Mouse (Mus musculus) heart, postnatal 4 days (tissue): ENCODE data around the gene Pom121l12. TPM values are rescaled to one million over a fixed set of nuclear protein-coding genes. Genes with fewer than 3 reads are reported as not detected.

Experiments
- DNase-seq: peaks from one replicate; pipeline ENCODE4 v3.0.0; 2021
- total RNA-seq, 2 experiments: library from RNA; stranded (reverse); gene quantifications; 2 replicates each; pipeline ENCODE4 v1.2.3; 2021

Gene Pom121l12
- total RNA-seq, result not detected

DNA sequence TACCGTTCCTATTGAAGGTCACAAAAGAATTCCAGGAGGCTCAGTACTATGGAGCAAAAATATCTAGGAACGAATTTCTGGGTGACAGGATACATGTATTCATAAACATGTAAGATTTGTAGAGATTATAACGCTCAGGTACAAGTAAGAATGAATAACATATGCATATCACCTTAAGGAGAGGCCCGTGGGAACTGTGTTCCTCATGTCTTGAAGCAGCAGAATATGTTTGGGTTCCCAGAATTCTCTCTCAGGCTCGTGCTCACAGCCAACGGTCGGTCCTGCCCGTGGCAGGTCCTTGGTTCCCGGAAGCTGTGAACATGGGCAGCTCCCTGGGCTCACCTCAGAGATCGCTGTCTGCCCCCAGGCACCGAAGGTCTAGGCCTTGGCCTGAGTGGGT lies at the start of gene Pom121l12:
Gene Pom121l12, plus strand, starts transcription at position 301 of the 400 bp plus-strand sequence.
- no peak for DNase-seq

DNA sequence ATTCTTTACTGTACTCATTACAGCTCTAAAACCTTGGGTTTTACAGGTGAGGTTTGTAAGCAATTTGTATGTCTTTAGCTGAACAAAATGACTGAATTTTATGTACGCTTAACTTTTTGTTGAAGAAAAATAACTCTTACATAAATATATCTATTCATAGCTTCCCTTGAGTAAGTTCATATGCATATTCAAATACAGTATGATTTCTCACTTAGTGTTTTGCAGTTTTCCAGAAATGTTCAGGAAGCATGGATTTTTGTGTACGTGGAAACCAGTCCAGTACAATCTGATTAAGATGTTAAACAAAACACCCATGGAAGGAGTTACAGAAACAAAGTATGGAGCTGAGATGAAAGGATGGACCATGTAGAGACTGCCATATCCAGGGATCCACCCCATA lies 12.8 kb downstream of the Pom121l12 start:
- no peak for DNase-seq
